Mouse (Mus musculus) frontal cortex, postnatal 36 days (tissue): ENCODE data around the gene Tmigd3.

Experiments
- DNase-seq, 2 experiments: peaks; one replicate each; pipeline ENCODE4 v3.0.0; 2022; ENCODE audit warnings: low spot score in 2 of 2

The Tmigd3 gene

GRCm38 (mm10) chr3:105870558-105870957 lies at the start of gene Tmigd3, which contains the start of gene Adora3:
Gene Tmigd3, plus strand, starts transcription at chr3:105870903.
Gene Adora3, plus strand, starts transcription at chr3:105870858.
- no peak for DNase-seq

- no peak for DNase-seq
Measured at GRCm38 (mm10) chr3:105821504-105821903, 49.2 kb upstream of the Tmigd3 start.

- no peak for DNase-seq
Measured at GRCm38 (mm10) chr3:105823609-105824008, 47.1 kb upstream of the Tmigd3 start.

- DNase-seq, result no peak
Measured at GRCm38 (mm10) chr3:105824103-105824502, 46.6 kb upstream of the Tmigd3 start.

DNA sequence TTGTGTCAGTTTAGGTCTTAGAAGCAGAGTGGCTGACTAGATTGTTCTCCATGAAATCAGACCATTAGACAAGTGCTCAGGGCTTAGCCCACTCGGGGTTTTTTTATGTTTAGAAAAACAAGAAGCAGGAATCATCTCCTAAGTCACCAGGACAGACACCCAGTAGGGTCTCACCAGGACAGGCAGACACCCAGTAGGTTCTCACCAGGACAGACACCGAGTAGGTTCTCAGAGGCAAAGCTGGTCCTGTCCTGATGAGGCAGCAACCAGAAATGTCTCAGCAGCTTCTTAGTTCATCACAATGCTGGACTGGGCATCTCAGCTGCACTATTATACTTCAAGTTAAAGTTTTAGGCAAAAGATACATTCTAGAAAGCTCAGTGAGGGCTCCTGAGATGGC lies 46.0 kb upstream of the Tmigd3 start:
- no peak for DNase-seq

DNA sequence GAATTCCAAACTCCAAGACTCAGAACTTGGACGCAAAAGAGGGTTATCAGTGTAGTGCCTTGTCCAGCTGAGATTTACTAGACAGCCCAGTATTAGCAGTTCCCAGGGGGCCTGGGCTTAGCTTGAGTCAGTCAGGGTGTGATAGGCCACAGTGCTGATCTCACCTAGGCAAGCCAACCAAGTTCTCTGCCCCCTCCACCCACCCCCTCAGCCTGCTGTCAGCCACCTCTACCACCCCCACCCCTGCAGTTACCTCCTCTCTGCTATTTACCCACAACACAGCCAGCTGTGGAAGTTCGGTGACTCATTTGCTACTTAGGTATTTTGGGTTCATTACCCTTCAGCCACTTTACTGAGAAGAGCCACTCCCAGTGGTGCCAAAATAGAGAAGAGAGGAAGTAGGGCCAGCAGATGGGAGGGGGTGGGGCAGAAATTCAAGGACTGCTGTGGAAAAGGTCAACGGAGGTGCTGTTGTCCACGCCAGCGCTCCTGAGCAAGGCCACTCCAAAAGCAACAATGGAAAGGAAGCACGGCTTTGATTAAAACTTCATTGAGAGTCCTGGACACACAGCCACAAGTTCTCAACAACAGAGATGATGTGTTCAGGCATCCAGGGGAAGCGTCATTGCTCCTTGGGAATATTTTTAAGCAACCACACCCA lies 45.1 kb upstream of the Tmigd3 start:
- no peak for DNase-seq

GRCm38 (mm10) chr3:105831584-105831983 lies 39.1 kb upstream of the Tmigd3 start:
- no peak for DNase-seq

GRCm38 (mm10) chr3:105835875-105836274 lies 34.8 kb upstream of the Tmigd3 start:
- DNase-seq, result no peak

GRCm38 (mm10) chr3:105836883-105837282 lies 33.8 kb upstream of the Tmigd3 start:
- no peak for DNase-seq

GRCm38 (mm10) chr3:105838655-105839054 lies 32.0 kb upstream of the Tmigd3 start:
- no peak for DNase-seq

DNA sequence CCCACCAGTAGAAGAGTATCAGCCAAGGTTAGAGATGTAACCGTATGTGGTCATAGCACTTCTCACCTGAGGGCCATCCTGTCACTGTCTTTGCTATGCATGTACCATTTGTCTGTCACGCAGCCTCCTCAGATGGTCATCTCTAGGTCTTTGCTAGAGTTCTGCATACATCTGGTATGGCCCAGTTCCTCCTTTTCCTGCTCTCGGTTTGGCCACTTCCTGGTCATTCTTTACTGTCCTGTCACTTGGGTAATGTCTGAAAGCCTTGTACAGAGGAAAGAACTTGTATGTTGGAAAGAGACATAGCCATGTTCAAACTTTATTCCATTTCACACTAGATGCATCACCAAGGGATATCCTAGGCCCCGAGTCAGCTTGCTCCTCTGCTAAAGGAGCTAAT lies 30.9 kb upstream of the Tmigd3 start:
- DNase-seq, result no peak

DNA sequence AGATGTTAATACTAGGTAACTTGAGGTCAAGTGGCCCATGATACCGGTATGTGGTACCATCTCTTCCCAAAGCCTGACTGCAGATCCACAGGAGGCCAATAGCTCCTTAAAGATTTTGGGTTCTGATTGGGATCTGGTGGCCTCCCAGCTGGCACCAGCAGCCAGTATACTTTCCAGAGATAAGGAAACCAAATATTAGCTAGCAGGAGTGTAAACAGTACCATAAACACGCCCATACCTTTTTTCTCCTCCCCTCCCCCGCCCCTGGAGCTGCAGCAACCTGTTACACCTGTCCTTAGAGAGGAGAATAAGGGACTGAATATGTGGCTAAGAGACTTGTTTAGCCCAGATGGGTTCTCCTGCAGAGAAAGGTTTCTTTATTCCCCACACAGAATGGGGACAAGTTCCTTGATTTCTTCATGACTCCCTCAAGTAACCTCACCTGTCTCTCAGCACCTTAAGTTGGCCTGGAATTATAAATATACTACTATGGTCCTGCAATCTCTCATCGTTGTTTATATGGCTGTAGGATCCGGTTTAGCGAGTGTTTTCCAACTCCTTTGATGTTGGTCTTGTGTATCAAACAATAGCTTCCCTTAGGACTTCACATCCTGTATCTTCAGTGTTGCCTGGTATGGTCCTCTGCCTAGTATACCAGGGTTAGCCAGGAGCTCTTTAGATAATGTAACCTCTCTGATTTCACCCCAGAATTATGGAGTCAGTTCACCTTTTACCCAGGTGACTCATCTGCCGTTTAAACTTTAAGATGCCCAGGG lies 24.2 kb upstream of the Tmigd3 start:
- no peak for DNase-seq

GRCm38 (mm10) chr3:105853781-105854180 lies 16.9 kb upstream of the Tmigd3 start:
- DNase-seq, result no peak

GRCm38 (mm10) chr3:105854786-105855185 lies 15.9 kb upstream of the Tmigd3 start:
- no peak for DNase-seq

GRCm38 (mm10) chr3:105857513-105857912 lies 13.2 kb upstream of the Tmigd3 start:
- no peak for DNase-seq

GRCm38 (mm10) chr3:105861747-105862366 lies 8.8 kb upstream of the Tmigd3 start:
- no peak for DNase-seq

- no peak for DNase-seq
Measured at GRCm38 (mm10) chr3:105864123-105864522, 6.6 kb upstream of the Tmigd3 start.

DNA sequence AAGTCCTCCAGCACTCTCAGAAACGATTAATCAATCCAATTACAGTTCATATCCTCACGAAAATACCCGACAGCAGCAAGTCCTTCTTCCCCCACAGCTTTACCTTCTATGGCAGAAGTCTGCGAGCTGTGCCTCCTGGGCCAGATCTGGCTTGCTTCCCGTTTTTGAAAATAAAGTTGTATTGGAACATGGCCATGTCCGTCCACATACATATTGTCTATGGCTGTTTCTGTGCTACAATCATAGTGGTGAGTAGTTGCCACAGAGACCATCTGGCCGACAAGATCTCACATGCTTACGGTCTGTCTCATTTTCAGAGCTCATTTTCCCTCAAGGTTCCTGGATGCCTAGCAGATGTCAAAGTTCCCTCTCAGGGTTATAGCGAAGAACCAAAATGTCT lies 5.6 kb upstream of the Tmigd3 start:
- DNase-seq, result peak in 1 of 2 experiments; percentile 56

DNA sequence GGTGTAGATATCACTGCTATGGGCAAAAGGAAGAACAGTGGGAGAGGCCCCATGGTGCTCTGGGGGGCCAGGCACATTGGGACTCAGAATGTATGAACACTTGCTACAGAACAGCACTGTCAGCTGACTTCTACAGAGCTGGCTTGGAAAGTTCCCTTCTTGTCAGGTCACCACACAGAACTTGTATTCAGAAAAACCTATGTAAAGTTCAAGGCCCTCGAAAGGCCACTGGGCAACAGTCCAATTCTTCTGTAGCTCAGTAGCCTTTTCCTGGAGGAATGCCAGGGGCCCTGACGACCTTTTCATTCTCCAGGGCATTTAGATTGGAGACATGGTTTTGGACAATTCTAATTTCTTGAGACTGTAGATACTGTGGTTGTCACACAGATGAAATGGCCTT lies 2.6 kb upstream of the Tmigd3 start:
- no peak for DNase-seq

- peak in 1 of 2 experiments; percentile 34 for DNase-seq
Measured at GRCm38 (mm10) chr3:105872034-105872433, 1.3 kb downstream of the Tmigd3 start.

GRCm38 (mm10) chr3:105872579-105872978 lies 1.9 kb downstream of the Tmigd3 start:
- no peak for DNase-seq
